Mouse (Mus musculus) left cerebral cortex, postnatal 36 days (tissue): Measurements from ENCODE around the gene Abcg1. TPM values are rescaled to one million over a fixed set of nuclear protein-coding genes. Genes with fewer than 3 reads are reported as not detected.

Source experiments
- DNase-seq, 2 experiments: peaks; one replicate each; pipeline ENCODE4 v3.0.0; 2021 to 2022; ENCODE audit warnings: low spot score in 2 of 2, mixed read lengths in 1 of 2
- intact Hi-C: fragments of 180-260 bp; cut with DNase I; formaldehyde crosslinking; loops from one replicate; pipeline ENCODE4 v1.15.1; 2025
- total RNA-seq, 2 experiments: library from RNA; stranded (reverse); gene quantifications; 2 replicates each; pipeline ENCODE4 v1.2.3; 2021

The Abcg1 gene
- total RNA-seq: 10 to 100 TPM; 65.5 to 77.2 TPM

- intact Hi-C loops: loop anchor here (5.0 kb wide), 1 partner anchor 55 kb away; no protein-coding TSS in a partner anchor
- peak; percentile 68 to 84 for DNase-seq
Measured at GRCm38 (mm10) chr17:31057151-31057890, at the start of gene Abcg1. Gene Abcg1 (plus strand): TSS chr17:31057675.

DNA sequence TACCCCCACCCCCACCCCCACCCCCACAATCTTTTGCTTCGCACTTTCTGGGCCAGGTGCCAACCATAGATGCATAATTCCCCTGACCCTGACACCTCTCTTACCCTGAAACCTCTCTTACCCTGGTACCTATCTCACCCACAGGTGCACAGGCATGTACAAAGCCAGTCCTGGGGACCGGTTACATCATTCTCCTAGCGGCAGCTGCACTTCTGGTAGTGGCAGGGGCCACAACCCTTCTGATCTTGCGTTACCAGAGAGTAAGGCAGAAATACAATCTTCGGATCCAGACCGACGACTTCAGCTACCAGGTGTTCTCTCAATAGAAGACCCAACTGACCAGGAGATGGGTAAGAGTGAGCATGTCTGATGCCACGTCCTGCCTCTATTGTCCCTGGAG is 49.1 kb upstream of the Abcg1 start:
- DNase-seq: no peak
- intact Hi-C loops: no loop called here

GRCm38 (mm10) chr17:31011551-31012394 is 45.7 kb upstream of the Abcg1 start:
- DNase-seq: peak in 1 of 2 experiments; percentile 24
- intact Hi-C loops: loop anchor here (2.0 to 5.0 kb wide), 3 partner anchors 107 to 231 kb away; no protein-coding TSS in a partner anchor

DNA sequence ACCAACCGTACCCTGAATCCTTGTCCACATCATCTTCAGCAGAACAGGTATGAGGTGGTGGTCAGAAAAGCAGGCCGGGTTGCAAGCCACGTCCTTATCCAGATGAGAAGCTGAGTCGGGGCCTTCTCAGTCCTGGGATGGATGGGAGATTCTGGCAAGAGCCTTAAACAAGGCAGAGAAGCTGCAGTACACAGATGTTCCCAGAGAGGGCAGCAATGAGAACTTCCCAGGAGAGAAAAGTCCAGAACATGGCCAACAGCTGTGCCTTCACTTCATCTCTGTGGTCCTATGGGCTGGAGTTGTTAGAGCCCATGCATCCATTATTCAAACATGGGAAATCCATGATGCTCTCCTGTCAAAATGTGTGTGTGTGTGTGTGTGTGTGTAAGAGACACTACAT is 39.2 kb upstream of the Abcg1 start:
- peak in 1 of 2 experiments; percentile 49 for DNase-seq
- intact Hi-C loops: loop anchor here (2.0 kb wide), 2 partner anchors 41 to 101 kb away; no protein-coding TSS in a partner anchor

DNA sequence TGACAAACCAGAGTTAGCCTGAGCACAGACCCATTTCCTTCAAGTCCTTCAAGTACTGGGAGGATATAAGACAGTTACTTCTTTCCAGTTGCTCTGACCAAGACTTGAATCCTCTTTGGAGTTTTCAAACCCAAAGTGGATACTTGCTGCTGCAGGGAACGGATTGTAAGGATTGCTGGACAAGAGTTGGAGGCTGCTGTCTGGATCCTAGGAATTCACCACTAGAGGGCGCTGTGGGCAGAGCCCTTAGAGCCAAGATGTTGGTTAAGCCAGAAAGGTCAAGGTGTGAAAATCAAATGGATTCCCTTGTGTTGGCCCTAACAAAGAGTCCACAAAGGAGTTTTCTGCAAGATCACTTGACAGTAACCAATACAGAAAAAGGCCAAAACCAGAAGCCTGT is 38.0 kb upstream of the Abcg1 start:
- intact Hi-C loops: loop anchor here (2.0 kb wide), 2 partner anchors 39 to 99 kb away; no protein-coding TSS in a partner anchor
- DNase-seq: peak in 1 of 2 experiments; percentile 49

DNA sequence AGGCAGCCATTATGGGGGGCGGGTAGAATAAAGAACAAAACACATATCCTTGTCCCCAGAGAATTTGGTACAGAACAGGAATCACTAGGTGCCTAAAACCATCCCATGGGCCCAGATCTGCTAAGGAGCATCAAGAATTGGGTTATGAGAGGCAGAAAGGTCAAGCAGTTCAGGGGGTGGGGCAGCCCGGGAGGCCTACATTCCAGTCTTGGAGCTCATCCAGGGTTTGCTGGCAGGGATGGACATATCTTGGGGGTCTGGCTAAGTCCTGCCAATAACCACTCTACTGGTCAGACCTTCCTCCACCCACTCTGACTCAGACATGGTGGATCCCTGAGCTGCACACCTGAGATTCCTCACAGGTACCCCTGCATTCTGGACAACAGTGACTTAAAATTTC is 37.4 kb upstream of the Abcg1 start:
- DNase-seq: no peak
- intact Hi-C loops: no loop called here

DNA sequence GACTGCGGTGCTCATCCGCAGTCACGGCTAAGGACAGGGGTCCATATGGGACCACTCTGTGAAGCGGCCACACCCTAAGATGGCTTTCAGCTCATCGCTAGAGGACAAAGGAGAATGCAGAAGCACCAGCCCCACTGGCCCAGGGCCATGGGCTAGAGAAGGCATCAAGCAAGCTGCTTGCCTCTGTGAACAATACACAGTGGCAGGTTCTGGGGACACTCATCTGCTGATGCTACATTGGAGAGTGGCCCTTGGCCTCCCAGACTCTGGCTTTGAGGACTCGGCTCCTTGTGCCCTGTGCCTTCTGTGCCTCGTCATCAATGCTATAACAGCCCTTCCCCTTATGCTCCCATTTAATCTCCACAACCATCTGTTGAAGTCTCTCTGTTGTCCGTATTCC is 36.2 kb upstream of the Abcg1 start:
- intact Hi-C loops: no loop called here
- DNase-seq: no peak

DNA sequence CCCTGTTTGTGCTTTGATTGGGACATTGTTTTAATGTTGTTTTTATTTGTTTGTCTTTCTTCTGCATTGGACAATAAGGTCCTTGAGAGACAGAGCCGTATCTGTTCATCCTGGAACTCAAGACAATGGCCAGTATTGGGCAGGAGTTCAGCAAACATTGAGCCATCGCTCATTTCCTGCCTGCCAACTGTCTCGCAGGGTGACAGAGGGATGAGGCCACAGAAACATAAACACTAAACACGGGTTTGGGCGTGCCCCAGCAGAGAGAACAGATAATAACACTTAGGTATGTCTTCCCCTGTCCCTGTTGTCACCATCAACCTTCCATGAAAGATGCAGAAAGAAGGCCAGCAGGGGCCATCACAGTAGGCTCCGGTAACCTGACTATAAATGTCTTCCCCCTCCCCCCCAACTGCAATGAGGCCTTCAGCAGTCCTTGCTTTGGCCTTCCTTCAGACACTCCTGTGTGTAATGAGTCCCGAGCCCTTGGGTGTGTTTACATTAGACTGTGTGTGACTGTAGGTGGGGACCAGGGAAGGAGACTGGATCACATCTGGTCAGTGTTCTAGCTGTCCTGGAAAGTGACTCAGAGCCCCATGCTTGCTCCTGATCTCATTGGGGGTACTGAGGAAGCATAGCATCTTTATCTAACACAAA is 33.2 kb upstream of the Abcg1 start:
- DNase-seq: no peak
- intact Hi-C loops: no loop called here

- no peak for DNase-seq
- intact Hi-C loops: no loop called here
Measured at GRCm38 (mm10) chr17:31024782-31025125, 32.7 kb upstream of the Abcg1 start.

- intact Hi-C loops: no loop called here
Measured at GRCm38 (mm10) chr17:31026986-31027385, 30.5 kb upstream of the Abcg1 start.

GRCm38 (mm10) chr17:31027723-31028122 is 29.8 kb upstream of the Abcg1 start:
- intact Hi-C loops: no loop called here
- no peak for DNase-seq

More at GRCm38 (mm10) chr17:31026986-31027385, 30.5 kb upstream of the Abcg1 start:
- no peak for DNase-seq

GRCm38 (mm10) chr17:31028821-31029370 is 28.6 kb upstream of the Abcg1 start:
- DNase-seq: no peak
- intact Hi-C loops: no loop called here

DNA sequence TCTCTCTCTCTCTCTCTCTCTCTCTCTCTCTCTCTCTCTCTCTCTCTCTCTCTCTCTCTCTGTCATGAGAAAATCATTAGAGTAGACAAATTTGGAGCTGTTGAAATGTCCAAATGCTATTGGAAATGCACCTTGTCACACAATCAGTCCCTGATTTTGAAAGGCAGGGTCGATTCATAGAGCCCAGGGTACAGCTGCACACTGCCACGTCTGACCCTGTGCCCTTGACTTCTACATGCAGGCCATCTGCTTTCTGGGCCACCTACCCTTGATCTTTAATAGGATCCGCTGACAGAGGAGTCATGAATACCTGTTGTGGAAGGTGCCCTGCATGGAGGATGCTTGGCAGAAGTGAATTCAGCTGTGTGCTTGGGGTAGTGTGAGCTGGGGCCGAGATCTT is 28.1 kb upstream of the Abcg1 start:
- DNase-seq: no peak
- intact Hi-C loops: no loop called here

DNA sequence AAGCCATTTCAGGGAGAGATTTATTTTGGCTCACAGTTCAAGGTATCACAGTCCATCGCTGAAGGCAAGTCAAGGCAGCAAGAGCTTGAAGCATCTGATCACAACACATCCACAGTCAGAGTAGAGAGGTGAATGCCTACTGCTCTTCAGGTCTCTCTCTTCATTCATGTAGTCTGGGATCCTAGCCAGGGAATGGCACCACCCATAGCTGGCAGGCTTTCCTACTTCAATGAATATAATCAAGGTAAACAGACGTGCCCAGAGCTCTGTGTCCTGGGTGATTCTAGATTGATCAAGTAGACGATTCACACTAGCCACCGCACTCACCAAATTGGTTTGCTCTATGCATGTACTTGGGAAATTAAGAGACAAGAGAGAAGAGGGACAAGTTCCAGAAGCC is 25.1 kb upstream of the Abcg1 start:
- intact Hi-C loops: no loop called here
- no peak for DNase-seq

DNA sequence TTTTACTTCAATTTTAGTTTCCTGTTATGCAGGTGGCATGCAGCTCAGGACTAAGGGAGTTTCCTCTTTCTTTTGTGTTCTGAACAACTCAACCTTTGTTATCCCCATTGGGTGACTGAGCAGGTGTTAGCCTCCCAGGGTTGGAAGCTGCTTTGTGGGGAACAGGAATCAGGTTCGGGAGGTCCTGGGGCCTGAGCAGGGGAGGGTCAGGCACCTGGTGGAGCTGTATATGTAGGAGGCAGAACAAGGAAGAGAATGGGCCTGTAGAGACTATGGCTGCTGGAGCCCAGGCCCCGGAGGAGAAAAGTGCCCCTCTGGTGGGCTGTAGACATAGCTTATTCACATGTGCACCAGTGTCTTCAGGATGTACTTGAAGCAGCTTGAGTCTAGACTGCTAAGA is 24.2 kb upstream of the Abcg1 start:
- DNase-seq: no peak
- intact Hi-C loops: no loop called here

DNA sequence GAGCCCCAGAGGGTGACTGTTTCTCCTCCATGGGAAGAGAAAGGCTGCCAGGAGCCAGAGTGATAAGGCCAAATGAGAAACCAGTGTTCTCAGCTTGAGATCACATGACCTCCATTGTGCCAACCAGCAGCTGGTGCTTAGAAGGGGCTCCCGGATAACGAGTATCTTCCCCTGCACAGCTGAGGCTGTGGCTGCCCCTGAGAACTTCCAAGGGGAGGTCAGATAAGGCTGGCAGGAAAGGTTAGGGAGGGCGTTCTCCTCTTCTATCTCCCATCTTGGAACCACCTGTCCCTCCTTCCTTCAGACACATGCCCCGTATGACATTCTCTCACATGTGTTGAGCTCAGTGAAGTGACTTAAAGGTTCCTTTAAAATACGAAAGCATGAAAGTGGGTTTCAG is 23.3 kb upstream of the Abcg1 start:
- intact Hi-C loops: no loop called here
- no peak for DNase-seq

GRCm38 (mm10) chr17:31034674-31035356 is 22.7 kb upstream of the Abcg1 start:
- no peak for DNase-seq
- intact Hi-C loops: loop anchor here (1.0 kb wide), 1 partner anchor 23 kb away; no protein-coding TSS in a partner anchor

DNA sequence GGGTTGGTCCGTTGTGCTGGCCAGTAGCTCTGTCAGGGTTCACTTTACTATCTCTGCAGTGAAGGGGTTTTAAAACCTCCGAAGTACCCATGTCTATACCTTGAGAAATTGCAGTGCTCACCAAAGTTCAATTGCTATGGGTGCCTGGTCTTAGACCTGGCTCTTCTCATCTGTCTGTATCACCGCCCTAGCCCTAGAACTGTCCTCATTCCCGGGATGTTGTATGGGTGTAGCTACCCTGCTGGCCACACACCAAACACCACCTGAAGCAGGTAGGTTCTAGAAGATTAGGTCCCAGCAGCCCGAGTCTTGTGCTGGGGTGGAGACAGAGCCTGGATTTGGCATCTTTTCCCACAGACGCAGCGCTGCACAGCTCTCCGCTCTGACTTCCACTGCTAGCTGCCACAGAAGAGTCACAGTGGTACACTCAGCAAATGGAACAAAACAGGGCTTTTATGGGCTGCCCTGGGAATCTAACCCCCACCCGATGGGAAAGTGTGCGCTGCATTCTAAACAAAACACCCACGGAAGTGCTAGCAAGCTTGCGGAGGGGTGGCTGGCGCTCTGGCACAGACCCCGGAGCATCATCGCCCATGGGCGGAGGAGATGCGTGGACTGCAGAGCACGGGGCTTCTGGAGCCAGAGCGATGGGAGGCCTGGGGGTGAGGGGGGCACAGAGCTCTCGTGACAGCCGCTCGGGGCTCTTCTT is 21.2 kb upstream of the Abcg1 start:
- intact Hi-C loops: no loop called here

DNA sequence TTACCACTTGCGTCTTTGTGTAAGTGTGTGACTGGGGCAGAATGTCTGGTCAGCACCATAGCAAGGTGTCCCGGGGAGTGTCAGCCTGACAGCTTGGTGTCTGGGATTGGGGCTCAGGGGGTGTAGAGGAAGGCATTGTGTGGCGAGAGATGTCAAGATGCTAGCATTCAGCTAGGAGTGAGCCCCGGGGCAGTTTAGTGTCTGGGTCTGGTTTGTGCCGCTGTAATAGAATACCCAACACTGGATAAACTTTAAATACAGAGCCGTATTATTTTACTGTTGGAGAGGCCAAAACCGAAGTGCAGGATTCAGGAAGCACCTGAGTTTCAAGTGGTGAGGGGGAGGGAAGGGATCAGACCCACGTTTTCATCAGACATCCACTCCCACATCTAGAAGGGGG is 20.1 kb upstream of the Abcg1 start:
- intact Hi-C loops: no loop called here
- DNase-seq: no peak

More for the DNA sequence above, 21.2 kb upstream of the Abcg1 start:
- peak; percentile 46 to 63 for DNase-seq
